Mouse (Mus musculus) forebrain, embryonic 13.5 days (tissue): Measurements from ENCODE around the gene Rgn. TPM values are rescaled to one million over a fixed set of nuclear protein-coding genes. Genes with fewer than 3 reads are reported as not detected.

Source experiments
- ATAC-seq: fragments of 200-750 bp; cut with Nextera tagmentation; 2 replicates; pipeline ENCODE4 v1.8.0; 2017
- H3K27ac ChIP-seq: fragments of 300-500 bp; sonication (generic); 2 replicates; pipeline ENCODE4 v1.5.1; 2015; ENCODE audit warnings: inconsistent platforms, mild to moderate bottlenecking, moderate library complexity
- H3K27me3 ChIP-seq: fragments of 300-500 bp; sonication (generic); 2 replicates; pipeline ENCODE4 v1.6.1; 2015; ENCODE audit warnings: mild to moderate bottlenecking, inconsistent platforms
- H3K36me3 ChIP-seq: fragments of 300-500 bp; sonication (generic); 2 replicates; pipeline ENCODE4 v1.6.1; 2015; ENCODE audit warnings: mild to moderate bottlenecking, inconsistent platforms; ENCODE audit not compliant: poor library complexity, severe bottlenecking
- H3K4me1 ChIP-seq: fragments of 300-500 bp; sonication (generic); 2 replicates; pipeline ENCODE4 v1.6.1; 2015; ENCODE audit warnings: inconsistent platforms
- H3K4me2 ChIP-seq: fragments of 300-500 bp; sonication (generic); 2 replicates; pipeline ENCODE4 v1.6.1; 2015; ENCODE audit warnings: inconsistent platforms, mild to moderate bottlenecking, moderate library complexity
- H3K4me3 ChIP-seq: fragments of 300-500 bp; sonication (generic); 2 replicates; pipeline ENCODE4 v1.5.1; 2015; ENCODE audit warnings: mild to moderate bottlenecking, inconsistent platforms
- H3K9ac ChIP-seq: fragments of 300-500 bp; sonication (generic); 2 replicates; pipeline ENCODE4 v1.6.1; 2015; ENCODE audit warnings: mild to moderate bottlenecking, inconsistent platforms
- H3K9me3 ChIP-seq: fragments of 300-500 bp; sonication (generic); replicated peaks from 2 replicates; pipeline ENCODE4 v1.6.1; 2016; ENCODE audit warnings: inconsistent platforms
- WGBS: fragments of 180-500 bp; shearing (Covaris S2); methylation state at CpG from one replicate; pipeline ENCODE4 v1.1.7; 2015; 5-methylcytosine and 5-hydroxymethylcytosine counted together
- polyA plus RNA-seq: library from polyadenylated mRNA; unstranded; fragments of >200 nt; fragmentation: Nextera tagmentation; extraction: Ambion mirVana; gene quantifications from 2 replicates; pipeline ENCODE4 v1.2.1, GENCODE M21; 2015

Gene Rgn
- polyA plus RNA-seq, 1 experiment from 2014 or later = 0.53 TPM

DNA sequence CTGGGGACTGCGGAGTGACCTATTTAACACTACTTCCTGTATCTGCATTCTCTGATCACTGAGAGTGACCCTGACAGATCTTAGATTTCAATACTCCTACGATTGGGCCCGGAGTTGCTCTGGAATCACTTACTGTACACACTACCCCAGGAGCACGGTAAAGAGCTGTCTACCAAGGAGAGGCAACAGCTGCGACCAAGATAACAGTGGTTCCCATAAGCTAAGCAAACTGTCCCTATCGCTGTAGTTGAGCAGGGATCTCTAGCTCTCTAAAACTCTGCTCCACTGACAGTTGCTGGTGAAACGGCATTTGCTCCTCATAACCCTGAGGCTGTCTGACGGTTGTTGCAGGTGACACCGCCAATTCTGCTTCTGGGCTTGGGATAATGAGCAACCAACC lies 23.1 kb downstream of the Rgn start:
- no peaks in the 10 kb centered on the region for H3K27me3 ChIP-seq
- no peak overlapping the region for H3K9ac ChIP-seq
- no peaks in the 10 kb centered on the region for H3K36me3 ChIP-seq
- H3K27ac ChIP-seq = no peak overlapping the region
- H3K4me2 ChIP-seq = no peak overlapping the region
- ATAC-seq = no peak
- WGBS = 84% methylated on average over 9 of the region's 9 CpGs
- H3K4me3 ChIP-seq = no peak overlapping the region
- H3K9me3 ChIP-seq = no peaks in the 10 kb centered on the region
- no peaks in the 10 kb centered on the region for H3K4me1 ChIP-seq

DNA sequence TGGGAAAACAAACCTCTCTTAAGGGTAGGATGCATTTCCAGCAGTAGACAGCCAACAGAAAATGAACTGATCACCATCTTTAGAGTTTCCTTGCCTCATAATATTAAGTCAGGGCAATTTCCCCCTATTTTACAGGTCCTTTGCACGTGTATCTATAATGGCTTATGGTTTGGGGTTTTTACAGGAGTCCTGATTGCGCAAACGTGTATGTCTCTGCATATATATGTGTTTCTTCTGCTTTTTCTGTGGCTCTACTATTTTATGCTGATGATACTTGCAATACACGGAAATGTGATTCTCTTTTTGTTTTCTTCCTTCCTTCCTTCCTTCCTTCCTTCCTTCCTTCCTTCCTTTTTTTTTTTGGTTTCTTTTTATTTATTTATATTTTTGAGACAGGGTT lies 24.3 kb downstream of the Rgn start:
- no peaks in the 10 kb centered on the region for H3K27me3 ChIP-seq
- 92% methylated on average over 4 of the region's 4 CpGs for WGBS
- H3K27ac ChIP-seq = no peak overlapping the region
- H3K9me3 ChIP-seq = no peaks in the 10 kb centered on the region
- H3K4me2 ChIP-seq = no peak overlapping the region
- no peaks in the 10 kb centered on the region for H3K36me3 ChIP-seq
- H3K4me1 ChIP-seq = no peaks in the 10 kb centered on the region
- no peak overlapping the region for H3K4me3 ChIP-seq
- no peak overlapping the region for H3K9ac ChIP-seq
- ATAC-seq = no peak

DNA sequence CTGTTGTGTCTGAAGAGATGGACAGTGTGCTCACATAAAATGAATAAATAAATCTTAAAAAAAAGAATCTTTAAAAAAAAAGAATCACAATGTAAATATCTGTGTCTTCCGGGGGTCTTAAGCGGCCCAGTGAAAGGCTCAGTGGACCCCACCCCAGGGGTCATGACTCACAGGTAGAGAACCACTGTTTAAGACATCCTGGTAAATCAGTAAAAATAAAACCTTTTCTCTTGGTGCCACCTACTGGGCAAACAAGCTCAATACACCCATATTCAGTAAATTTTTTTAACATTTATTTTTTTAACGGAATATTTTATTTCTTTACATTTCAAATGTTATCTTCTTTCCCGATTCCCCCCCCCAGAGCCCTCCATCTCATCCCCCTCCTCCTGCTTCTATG lies 38.4 kb downstream of the Rgn start:
- H3K9me3 ChIP-seq = no peaks in the 10 kb centered on the region
- H3K4me3 ChIP-seq = no peak overlapping the region
- 26% methylated on average over 4 of the region's 4 CpGs for WGBS
- no peaks in the 10 kb centered on the region for H3K36me3 ChIP-seq
- H3K27ac ChIP-seq = no peak overlapping the region
- no peak for ATAC-seq
- H3K9ac ChIP-seq = no peak overlapping the region
- H3K27me3 ChIP-seq = no peaks in the 10 kb centered on the region
- no peaks in the 10 kb centered on the region for H3K4me1 ChIP-seq
- no peak overlapping the region for H3K4me2 ChIP-seq

DNA sequence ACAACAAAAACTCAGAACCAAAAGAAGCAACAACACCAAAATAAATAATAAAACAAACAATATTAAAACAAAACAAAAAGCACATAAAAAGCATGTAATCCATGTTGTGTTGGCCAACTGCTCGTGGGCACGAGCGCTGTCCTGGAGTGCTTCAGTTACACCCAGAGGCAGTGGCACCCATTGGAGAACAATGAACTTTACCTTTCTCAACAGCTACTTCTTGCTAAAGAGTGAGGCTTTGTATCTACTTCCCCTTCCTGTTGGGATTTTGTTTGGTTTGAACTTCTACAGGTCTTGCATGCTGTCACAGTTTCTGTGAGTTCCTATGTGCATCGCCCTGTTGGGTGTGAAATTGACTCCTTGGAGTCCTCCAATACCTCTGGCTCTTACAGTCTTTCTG lies 58.9 kb downstream of the Rgn start:
- no peak for ATAC-seq

More for the DNA sequence above, 58.9 kb downstream of the Rgn start:
- Histone ChIP-seq H3K9ac (no peak overlapping the region), H3K4me2 (no peak overlapping the region), H3K36me3 (no peaks in the 10 kb centered on the region), H3K4me3 (no peak overlapping the region), H3K27me3 (no peaks in the 10 kb centered on the region), H3K9me3 (no peaks in the 10 kb centered on the region), H3K27ac (no peak overlapping the region), H3K4me1 (no peaks in the 10 kb centered on the region)
- WGBS = 88% methylated on average over 4 of the region's 4 CpGs

Other genes starting within 250 kb of the Rgn start
- gene Rp2, start 185.3 kb upstream of the Rgn start, polyA plus RNA-seq = 18.4 and 18.9 TPM in 2 replicates
- 7.6 and 8.2 TPM in 2 replicates for gene Jade3, start 124.1 kb upstream of the Rgn start, polyA plus RNA-seq
- 76.6 and 83.1 TPM in 2 replicates for gene Rbm10, start 67.7 kb downstream of the Rgn start, polyA plus RNA-seq
- 203 and 233 TPM in 2 replicates for gene Ndufb11, start 67.8 kb downstream of the Rgn start, polyA plus RNA-seq
- 334 and 366 TPM in 2 replicates for gene Uba1, start 108.5 kb downstream of the Rgn start, polyA plus RNA-seq
- gene Cdk16, start 138.2 kb downstream of the Rgn start, polyA plus RNA-seq = 101 and 106 TPM in 2 replicates
- gene Usp11, start 154.1 kb downstream of the Rgn start, polyA plus RNA-seq = 69.6 and 76.4 TPM in 2 replicates
- 167 and 187 TPM in 2 replicates for gene Araf, start 248.0 kb downstream of the Rgn start, polyA plus RNA-seq